ENCODE assay signal across 8 mouse cellular contexts in genomic region chr5:115977757-115978156, GRCm38 (mm10). TPM values are rescaled to one million over a fixed set of nuclear protein-coding genes. Genes with fewer than 3 reads are reported as not detected.
DNase-seq lines count a peak whose midpoint lies in the region; ATAC-seq lines count a peak whose summit lies in the region.

No protein-coding gene starts in this region.

- H3K4me3 ChIP-seq in kidney, embryonic 14.5 days (ENCODE audit: low read length), result no peak overlapping the region

- peaks cover 29% of the 10 kb centered on the region for H3K36me3 ChIP-seq in kidney, embryonic 14.5 days (ENCODE audit: control insufficient read depth, insufficient read depth, low read length)

- 28% methylated on average over 10 of the region's 10 CpGs for WGBS in kidney, embryonic 14.5 days

- H3K4me1 ChIP-seq in kidney, embryonic 14.5 days (ENCODE audit: control insufficient read depth, insufficient read depth, low read length), result peaks cover 21% of the 10 kb centered on the region

- H3K9ac ChIP-seq in kidney, embryonic 14.5 days (ENCODE audit: low read depth, low read length), result no peak overlapping the region

- DNase-seq in gastrocnemius, postnatal 14 days, result peak; percentile 28
- DNase-seq in gastrocnemius, postnatal 36 days, result no peak
- peak; percentile 61 to 77 for DNase-seq in heart, adult 9 months (ENCODE audit: low spot score in 2 of 2)
- no peak for DNase-seq in ovary, postnatal 36 days (ENCODE audit: low spot score)
- DNase-seq in layer of hippocampus, postnatal 10 days (ENCODE audit: low spot score in 2 of 2), result no peak
- DNase-seq in thymus, postnatal 0 days (ENCODE audit: low spot score), result no peak

- intact Hi-C loops in gastrocnemius, postnatal 14 days (cut with DNase I; ENCODE audit: low total_unique reads), result no loop called here
- intact Hi-C loops in gastrocnemius, postnatal 36 days (cut with DNase I), result no loop called here

- no peaks in the 10 kb centered on the region for H3K27me3 ChIP-seq in kidney, embryonic 14.5 days (ENCODE audit: control insufficient read depth, insufficient read depth, low read length)

- H3K9me3 ChIP-seq in kidney, embryonic 14.5 days (ENCODE audit: control insufficient read depth, low read length), result no peaks in the 10 kb centered on the region

- peak; percentile 65 for ATAC-seq in kidney, embryonic 14.5 days (ENCODE audit: low FRiP score, low TSS enrichment)
- peak; percentile 97 for ATAC-seq in megakaryocyte, adult 5-6 weeks (ENCODE audit: poor library complexity, severe bottlenecking)

- peak overlapping the region; percentile 78 for H3K27ac ChIP-seq in kidney, embryonic 14.5 days (ENCODE audit: low read depth, low read length)

- peak overlapping the region; percentile 17; the same call in 1 of the 2 replicates for H3K4me2 ChIP-seq in kidney, embryonic 14.5 days (replicated peaks; ENCODE audit: low read depth, low read length)

RNA-seq across cellular contexts. Expression of gene Prkab1, which starts 46.6 kb away (rescaled TPM):
- total RNA-seq in gastrocnemius, postnatal 14 days (2021), result 10 to 100 TPM; 13.1 to 14.1 TPM
- 10 to 100 TPM in 1 of 2 experiments, 1 to 10 TPM in 1; 9.5 to 12.6 TPM for total RNA-seq in gastrocnemius, postnatal 36 days (2021)
- 60.9 and 85.5 TPM in 2 replicates for polyA plus RNA-seq in kidney, embryonic 14.5 days (2014; fragmentation: Nextera tagmentation; extraction: Ambion mirVana)
- total RNA-seq in megakaryocyte, adult 5-6 weeks (2015), result 56.7 and 62.7 TPM in 2 replicates
- 27.1 and 29.2 TPM in 2 replicates for total RNA-seq in megakaryocyte, adult 5-6 weeks (2017)
- 10 to 100 TPM; 22.8 to 26.9 TPM for total RNA-seq in layer of hippocampus, postnatal 10 days (2021)
- polyA plus RNA-seq in thymus, postnatal 0 days (2015; fragmentation: Nextera tagmentation; extraction: Ambion mirVana), result 55.4 and 60.1 TPM in 2 replicates

Comparison
In these comparisons a context has a peak if more than half of its experiments do, and no peak if none do; other contexts are left out.
1. DNase-seq: peak in gastrocnemius, postnatal 14 days (single experiment) and heart, adult 9 months (2 of 2); none in gastrocnemius, postnatal 36 days (0 of 2), ovary, postnatal 36 days (single experiment), layer of hippocampus, postnatal 10 days (0 of 2) and thymus, postnatal 0 days (single experiment).